Mouse (Mus musculus) hindbrain, embryonic 13.5 days (tissue): ENCODE data around the gene Rpl6. TPM values are rescaled to one million over a fixed set of nuclear protein-coding genes. Genes with fewer than 3 reads are reported as not detected.

Experiments
- ATAC-seq: fragments of 200-750 bp; cut with Nextera tagmentation; 2 replicates; pipeline ENCODE4 v1.8.0; 2017; ENCODE audit warnings: moderate TSS enrichment; ENCODE audit not compliant: low FRiP score
- H3K27ac ChIP-seq: fragments of 300-500 bp; sonication (generic); 2 replicates; pipeline ENCODE4 v1.5.1; 2015; ENCODE audit warnings: inconsistent platforms, mild to moderate bottlenecking, moderate library complexity
- H3K27me3 ChIP-seq: fragments of 300-500 bp; sonication (generic); 2 replicates; pipeline ENCODE4 v1.6.1; 2015; ENCODE audit warnings: mild to moderate bottlenecking, inconsistent platforms
- H3K36me3 ChIP-seq: fragments of 300-500 bp; sonication (generic); 2 replicates; pipeline ENCODE4 v1.6.1; 2015; ENCODE audit warnings: mild to moderate bottlenecking, inconsistent platforms
- H3K4me1 ChIP-seq: fragments of 300-500 bp; sonication (generic); replicated peaks from 2 replicates; pipeline ENCODE4 v1.6.1; 2015; ENCODE audit warnings: inconsistent platforms
- H3K4me2 ChIP-seq: fragments of 300-500 bp; sonication (generic); 2 replicates; pipeline ENCODE4 v1.6.1; 2015; ENCODE audit warnings: inconsistent platforms, mild to moderate bottlenecking, moderate library complexity
- H3K4me3 ChIP-seq: fragments of 300-500 bp; sonication (generic); 2 replicates; pipeline ENCODE4 v1.5.1; 2015; ENCODE audit warnings: mild to moderate bottlenecking, inconsistent platforms
- H3K9ac ChIP-seq: fragments of 300-500 bp; sonication (generic); 2 replicates; pipeline ENCODE4 v1.6.1; 2015; ENCODE audit warnings: mild to moderate bottlenecking, inconsistent platforms
- H3K9me3 ChIP-seq: fragments of 300-500 bp; sonication (generic); 2 replicates; pipeline ENCODE4 v1.6.1; 2016; ENCODE audit warnings: inconsistent platforms
- WGBS: fragments of 180-500 bp; shearing (Covaris S2); methylation state at CpG from one replicate; pipeline ENCODE4 v1.1.7; 2015; 5-methylcytosine and 5-hydroxymethylcytosine counted together
- polyA plus RNA-seq: library from polyadenylated mRNA; unstranded; fragments of >200 nt; fragmentation: Nextera tagmentation; extraction: Ambion mirVana; gene quantifications from 2 replicates; pipeline ENCODE4 v1.2.1, GENCODE M21; 2015

Rpl6 gene
- polyA plus RNA-seq, 1 experiment from 2014 or later: 429 TPM

DNA sequence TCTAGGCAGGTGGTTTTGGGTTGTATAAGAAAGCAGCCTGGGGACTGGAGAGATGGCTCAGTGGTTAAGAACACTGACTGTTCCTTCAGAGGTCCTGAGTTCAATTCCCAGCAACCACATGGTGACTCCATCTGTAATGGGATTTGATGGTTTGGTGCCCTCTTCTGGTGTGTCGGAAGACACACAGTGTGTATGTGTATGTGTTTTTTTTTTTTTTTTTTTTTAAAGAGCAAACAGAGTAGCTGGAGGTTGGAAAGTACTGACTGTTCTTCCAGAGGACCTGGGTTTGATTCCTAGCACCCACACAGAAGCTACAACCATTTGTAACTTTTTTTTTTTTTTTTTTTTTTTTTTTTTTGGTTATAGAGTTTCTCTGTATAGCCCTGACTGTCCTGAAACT lies 28.5 kb downstream of the Rpl6 start:
- Histone ChIP-seq H3K27ac (no peak overlapping the region), H3K27me3 (no peaks in the 10 kb centered on the region), H3K36me3 (0 out of 2 replicates have a peak, but pooled peaks cover 3% of the 10 kb centered on the region), H3K4me1 (no peaks in the 10 kb centered on the region), H3K9ac (no peak overlapping the region), H3K9me3 (no peaks in the 10 kb centered on the region), H3K4me2 (no peak overlapping the region), H3K4me3 (no peak overlapping the region)
- 100% methylated on average over 1 of the region's 1 CpGs for WGBS
- ATAC-seq: no peak

GRCm38 (mm10) chr5:121233726-121234125 lies 29.4 kb downstream of the Rpl6 start:
- H3K9me3 ChIP-seq: no peaks in the 10 kb centered on the region
- H3K9ac ChIP-seq: no peak overlapping the region
- no peak for ATAC-seq
- 91% methylated on average over 2 of the region's 2 CpGs for WGBS
- H3K4me3 ChIP-seq: no peak overlapping the region
- no peak overlapping the region for H3K27ac ChIP-seq
- no peaks in the 10 kb centered on the region for H3K27me3 ChIP-seq
- 0 out of 2 replicates have a peak, but pooled peaks cover 3% of the 10 kb centered on the region for H3K36me3 ChIP-seq
- no peak overlapping the region for H3K4me2 ChIP-seq
- no peaks in the 10 kb centered on the region for H3K4me1 ChIP-seq

- H3K27ac ChIP-seq: no peak overlapping the region
- H3K4me3 ChIP-seq: no peak overlapping the region
- 0 out of 2 replicates have a peak, but pooled peaks cover 5% of the 10 kb centered on the region for H3K4me1 ChIP-seq
- 0 out of 2 replicates have a peak, but pooled peaks cover 3% of the 10 kb centered on the region for H3K36me3 ChIP-seq
- no peaks in the 10 kb centered on the region for H3K9me3 ChIP-seq
- no peaks in the 10 kb centered on the region for H3K27me3 ChIP-seq
- ATAC-seq: no peak
- no peak overlapping the region for H3K4me2 ChIP-seq
- H3K9ac ChIP-seq: no peak overlapping the region
- 85% methylated on average over 5 of the region's 5 CpGs for WGBS
Measured at GRCm38 (mm10) chr5:121236171-121236570, 31.9 kb downstream of the Rpl6 start.

GRCm38 (mm10) chr5:121238208-121238607 lies 33.9 kb downstream of the Rpl6 start:
- ATAC-seq: no peak
- Histone ChIP-seq H3K4me2 (no peak overlapping the region), H3K4me3 (no peak overlapping the region), H3K9ac (no peak overlapping the region), H3K27ac (no peak overlapping the region), H3K27me3 (no peaks in the 10 kb centered on the region), H3K4me1 (0 out of 2 replicates have a peak, but pooled peaks cover 5% of the 10 kb centered on the region), H3K9me3 (no peaks in the 10 kb centered on the region), H3K36me3 (0 out of 2 replicates have a peak, but pooled peaks cover 3% of the 10 kb centered on the region)
- WGBS: 76% methylated on average over 2 of the region's 2 CpGs

GRCm38 (mm10) chr5:121239846-121240245 lies 35.6 kb downstream of the Rpl6 start:
- Histone ChIP-seq H3K27me3 (no peaks in the 10 kb centered on the region), H3K4me1 (0 out of 2 replicates have a peak, but pooled peaks cover 5% of the 10 kb centered on the region), H3K27ac (no peak overlapping the region), H3K36me3 (0 out of 2 replicates have a peak, but pooled peaks cover 3% of the 10 kb centered on the region), H3K4me2 (no peak overlapping the region), H3K9ac (no peak overlapping the region), H3K9me3 (no peaks in the 10 kb centered on the region), H3K4me3 (no peak overlapping the region)
- WGBS: 82% methylated on average over 5 of the region's 5 CpGs
- ATAC-seq: no peak

DNA sequence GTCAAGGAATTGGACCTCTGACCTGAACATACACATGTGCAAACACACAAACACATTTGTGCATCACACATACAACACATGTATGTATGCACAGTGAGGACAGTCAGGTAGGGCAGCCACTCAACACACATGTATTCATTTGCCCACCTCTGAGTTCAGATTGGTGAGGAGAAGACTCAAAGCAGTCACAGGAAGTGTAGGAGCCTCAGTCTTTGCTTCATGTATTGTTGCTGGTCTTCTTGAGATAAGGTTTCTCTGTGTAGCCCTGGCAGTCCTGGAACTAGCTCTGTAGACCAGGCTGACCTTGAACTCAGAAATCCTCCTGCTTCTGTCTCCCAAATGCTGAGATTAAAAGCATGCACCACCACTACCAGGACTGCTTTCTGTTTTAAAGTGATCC lies 36.9 kb downstream of the Rpl6 start:
- no peaks in the 10 kb centered on the region for H3K9me3 ChIP-seq
- no peak for ATAC-seq

GRCm38 (mm10) chr5:121242261-121242660 lies 38.0 kb downstream of the Rpl6 start:
- no peak for ATAC-seq
- H3K27ac ChIP-seq: no peak overlapping the region
- no peak overlapping the region for H3K4me2 ChIP-seq
- H3K9ac ChIP-seq: no peak overlapping the region
- WGBS: 73% methylated on average over 1 of the region's 1 CpGs
- H3K9me3 ChIP-seq: no peaks in the 10 kb centered on the region
- no peaks in the 10 kb centered on the region for H3K27me3 ChIP-seq
- peaks cover 8% of the 10 kb centered on the region for H3K4me1 ChIP-seq
- no peak overlapping the region for H3K4me3 ChIP-seq
- no peaks in the 10 kb centered on the region for H3K36me3 ChIP-seq

More for the DNA sequence above, 36.9 kb downstream of the Rpl6 start:
- no peaks in the 10 kb centered on the region for H3K36me3 ChIP-seq
- no peak overlapping the region for H3K9ac ChIP-seq
- H3K4me1 ChIP-seq: peaks cover 8% of the 10 kb centered on the region
- H3K4me3 ChIP-seq: no peak overlapping the region
- H3K27ac ChIP-seq: no peak overlapping the region
- H3K27me3 ChIP-seq: no peaks in the 10 kb centered on the region
- H3K4me2 ChIP-seq: no peak overlapping the region

DNA sequence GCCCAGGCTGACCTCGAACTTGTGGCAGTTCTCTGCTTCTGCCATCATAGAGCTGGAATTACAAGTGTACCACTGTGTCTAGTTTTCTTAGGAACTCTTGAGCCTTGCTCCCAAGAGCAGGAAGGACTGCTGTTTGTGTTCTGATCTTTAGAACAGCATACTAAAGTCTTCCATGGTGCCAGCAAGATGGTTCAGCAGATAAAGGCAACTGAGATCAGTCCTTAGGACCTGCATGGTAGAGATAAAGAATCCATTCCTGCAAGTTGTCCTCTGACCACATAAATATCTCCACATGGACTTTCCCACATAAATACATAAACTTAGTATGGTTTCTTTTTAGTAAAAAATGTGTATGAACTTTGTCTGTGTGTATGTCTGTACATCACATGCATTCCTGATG lies 38.4 kb downstream of the Rpl6 start:
- Histone ChIP-seq H3K9me3 (no peaks in the 10 kb centered on the region), H3K36me3 (no peaks in the 10 kb centered on the region)
- no peak for ATAC-seq

GRCm38 (mm10) chr5:121243676-121244364 lies 39.5 kb downstream of the Rpl6 start:
- Histone ChIP-seq H3K4me2 (no peak overlapping the region), H3K27me3 (no peaks in the 10 kb centered on the region), H3K36me3 (no peaks in the 10 kb centered on the region), H3K27ac (no peak overlapping the region), H3K9me3 (no peaks in the 10 kb centered on the region), H3K4me1 (peaks cover 8% of the 10 kb centered on the region), H3K9ac (no peak overlapping the region), H3K4me3 (no peak overlapping the region)
- WGBS: 100% methylated on average over 1 of the region's 1 CpGs
- ATAC-seq: no peak

More for the DNA sequence above, 38.4 kb downstream of the Rpl6 start:
- H3K27ac ChIP-seq: no peak overlapping the region
- peaks cover 8% of the 10 kb centered on the region for H3K4me1 ChIP-seq
- no peak overlapping the region for H3K4me3 ChIP-seq
- no peaks in the 10 kb centered on the region for H3K27me3 ChIP-seq
- WGBS: 97% methylated on average over 1 of the region's 1 CpGs
- no peak overlapping the region for H3K9ac ChIP-seq
- H3K4me2 ChIP-seq: no peak overlapping the region

- H3K4me2 ChIP-seq: no peak overlapping the region
- H3K4me3 ChIP-seq: no peak overlapping the region
- peaks cover 8% of the 10 kb centered on the region for H3K4me1 ChIP-seq
- ATAC-seq: no peak
- WGBS: 93% methylated on average over 5 of the region's 5 CpGs
- H3K9ac ChIP-seq: no peak overlapping the region
- no peaks in the 10 kb centered on the region for H3K36me3 ChIP-seq
- H3K9me3 ChIP-seq: no peaks in the 10 kb centered on the region
- H3K27ac ChIP-seq: no peak overlapping the region
- no peaks in the 10 kb centered on the region for H3K27me3 ChIP-seq
Measured at GRCm38 (mm10) chr5:121244365-121244731, 40.1 kb downstream of the Rpl6 start.

GRCm38 (mm10) chr5:121245201-121245600 lies 40.9 kb downstream of the Rpl6 start:
- WGBS: 85% methylated on average over 7 of the region's 7 CpGs
- Histone ChIP-seq H3K4me3 (no peak overlapping the region), H3K9me3 (no peaks in the 10 kb centered on the region), H3K9ac (no peak overlapping the region), H3K4me2 (no peak overlapping the region), H3K4me1 (peaks cover 3% of the 10 kb centered on the region), H3K36me3 (no peaks in the 10 kb centered on the region), H3K27ac (no peak overlapping the region), H3K27me3 (no peaks in the 10 kb centered on the region)
- ATAC-seq: no peak

- Histone ChIP-seq H3K9me3 (no peaks in the 10 kb centered on the region), H3K4me2 (no peak overlapping the region), H3K36me3 (peaks cover 2% of the 10 kb centered on the region), H3K27me3 (no peaks in the 10 kb centered on the region), H3K9ac (no peak overlapping the region), H3K27ac (no peak overlapping the region), H3K4me3 (no peak overlapping the region), H3K4me1 (peaks cover 3% of the 10 kb centered on the region)
- ATAC-seq: no peak
- 86% methylated on average over 3 of the region's 3 CpGs for WGBS
Measured at GRCm38 (mm10) chr5:121248766-121249394, 44.6 kb downstream of the Rpl6 start.

DNA sequence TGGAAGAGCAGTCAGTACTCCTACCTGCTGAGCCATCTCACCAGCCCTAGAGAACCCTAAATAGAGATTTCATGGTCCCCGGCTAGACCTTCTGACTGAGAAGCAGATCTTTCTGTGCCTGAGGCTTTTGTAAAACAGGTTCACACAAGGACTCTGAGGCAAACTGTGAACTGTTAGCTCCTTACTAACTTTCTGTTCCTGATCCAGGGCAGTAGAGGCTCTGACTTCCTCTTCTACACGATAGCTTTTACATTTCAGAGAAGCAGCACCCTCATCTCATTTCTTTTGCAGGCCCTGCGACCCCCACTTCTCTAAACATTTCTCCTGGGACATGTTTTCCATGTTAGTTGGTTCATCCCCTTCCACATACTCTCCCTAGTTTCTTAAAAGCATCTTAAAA lies 45.4 kb downstream of the Rpl6 start:
- Histone ChIP-seq H3K27me3 (no peaks in the 10 kb centered on the region), H3K4me2 (no peak overlapping the region), H3K27ac (no peak overlapping the region), H3K4me1 (peaks cover 3% of the 10 kb centered on the region), H3K9ac (no peak overlapping the region), H3K9me3 (no peaks in the 10 kb centered on the region), H3K4me3 (no peak overlapping the region), H3K36me3 (peaks cover 10% of the 10 kb centered on the region)
- 93% methylated on average over 3 of the region's 3 CpGs for WGBS
- no peak for ATAC-seq
